Mouse (Mus musculus): ENCODE measurements at regions not wholly inside any gene's neighbourhood (a gene's known extent, or its start where the extent isn't known, plus 50 kb on each side); places are given as distances from the start of the nearest gene placed in this dataset.

- WGBS, result 2% methylated on average over 22 of the region's 22 CpGs
- no peak overlapping the region for H3K27ac ChIP-seq (ENCODE audit: low read depth, low read length)
- H3K4me2 ChIP-seq (replicated peaks; ENCODE audit: low read depth), result peak overlapping the region; percentile 59
- no peak overlapping the region for H3K9ac ChIP-seq (ENCODE audit: low read depth, low read length)
- H3K4me1 ChIP-seq (replicated peaks; ENCODE audit: control insufficient read depth, insufficient read depth, low read length), result peaks cover 4% of the 10 kb centered on the region; the same call in 1 of the 2 replicates
- no peaks in the 10 kb centered on the region for H3K9me3 ChIP-seq (ENCODE audit: control insufficient read depth)
- 0 out of 2 replicates have a peak, but pooled peaks have one; percentile 47 for ATAC-seq
- peak overlapping the region; percentile 26 for H3K4me3 ChIP-seq (ENCODE audit: low read depth, low read length)
- peaks cover 54% of the 10 kb centered on the region for H3K27me3 ChIP-seq (replicated peaks; ENCODE audit: control insufficient read depth, insufficient read depth, low read length)
- no peaks in the 10 kb centered on the region for H3K36me3 ChIP-seq (ENCODE audit: control insufficient read depth, insufficient read depth)
- peak; percentile 42 for TF ChIP-seq CTCF (IDR thresholded peaks at IDR 0.05; ENCODE audit: low read depth)
Observed at GRCm38 (mm10) chr3:118431031-118431723, 130.8 kb upstream of the Dpyd start.

GRCm38 (mm10) chr3:118433441-118434021 lies 128.4 kb upstream of the Dpyd start:
- Histone ChIP-seq H3K36me3 (ENCODE audit: control insufficient read depth, insufficient read depth) (no peaks in the 10 kb centered on the region), H3K4me2 (replicated peaks; ENCODE audit: low read depth) (peak overlapping the region; percentile 70), H3K9me3 (ENCODE audit: control insufficient read depth) (no peaks in the 10 kb centered on the region), H3K27me3 (replicated peaks; ENCODE audit: control insufficient read depth, insufficient read depth, low read length) (peaks cover 54% of the 10 kb centered on the region), H3K4me1 (replicated peaks; ENCODE audit: control insufficient read depth, insufficient read depth, low read length) (peaks cover 4% of the 10 kb centered on the region; the same call in 1 of the 2 replicates), H3K9ac (ENCODE audit: low read depth, low read length) (no peak overlapping the region), H3K27ac (ENCODE audit: low read depth, low read length) (no peak overlapping the region), H3K4me3 (ENCODE audit: low read depth, low read length) (peak overlapping the region; percentile 43)
- no peak for ATAC-seq
- no peak for TF ChIP-seq CTCF (IDR thresholded peaks at IDR 0.05; ENCODE audit: low read depth)
- 1% methylated on average over 31 of the region's 31 CpGs for WGBS

GRCm38 (mm10) chr3:118434311-118434710 lies 127.6 kb upstream of the Dpyd start:
- no peak overlapping the region for H3K27ac ChIP-seq (ENCODE audit: low read depth, low read length)
- H3K4me3 ChIP-seq (ENCODE audit: low read depth, low read length), result peak overlapping the region; percentile 43
- peak overlapping the region; percentile 70 for H3K4me2 ChIP-seq (replicated peaks; ENCODE audit: low read depth)
- no peaks in the 10 kb centered on the region for H3K36me3 ChIP-seq (ENCODE audit: control insufficient read depth, insufficient read depth)
- peaks cover 4% of the 10 kb centered on the region; the same call in 1 of the 2 replicates for H3K4me1 ChIP-seq (replicated peaks; ENCODE audit: control insufficient read depth, insufficient read depth, low read length)
- no peaks in the 10 kb centered on the region for H3K9me3 ChIP-seq (ENCODE audit: control insufficient read depth)
- no peak for ATAC-seq
- no peak overlapping the region for H3K9ac ChIP-seq (ENCODE audit: low read depth, low read length)
- peaks cover 54% of the 10 kb centered on the region for H3K27me3 ChIP-seq (replicated peaks; ENCODE audit: control insufficient read depth, insufficient read depth, low read length)
- no peak for TF ChIP-seq CTCF (IDR thresholded peaks at IDR 0.05; ENCODE audit: low read depth)
- 2% methylated on average over 17 of the region's 17 CpGs for WGBS

GRCm38 (mm10) chr3:118434847-118435246 lies 127.1 kb upstream of the Dpyd start:
- Histone ChIP-seq H3K4me1 (replicated peaks; ENCODE audit: control insufficient read depth, insufficient read depth, low read length) (peaks cover 4% of the 10 kb centered on the region; the same call in 1 of the 2 replicates), H3K27ac (ENCODE audit: low read depth, low read length) (no peak overlapping the region), H3K36me3 (ENCODE audit: control insufficient read depth, insufficient read depth) (no peaks in the 10 kb centered on the region), H3K9me3 (ENCODE audit: control insufficient read depth) (no peaks in the 10 kb centered on the region), H3K4me2 (replicated peaks; ENCODE audit: low read depth) (peak overlapping the region; percentile 70), H3K27me3 (replicated peaks; ENCODE audit: control insufficient read depth, insufficient read depth, low read length) (peaks cover 52% of the 10 kb centered on the region), H3K9ac (ENCODE audit: low read depth, low read length) (no peak overlapping the region), H3K4me3 (ENCODE audit: low read depth, low read length) (peak overlapping the region; percentile 43)
- TF ChIP-seq CTCF (IDR thresholded peaks at IDR 0.05; ENCODE audit: low read depth), result no peak
- 5% methylated on average over 13 of the region's 13 CpGs for WGBS
- no peak for ATAC-seq

GRCm38 (mm10) chr3:118435248-118435647 lies 126.7 kb upstream of the Dpyd start:
- no peak for TF ChIP-seq CTCF (IDR thresholded peaks at IDR 0.05; ENCODE audit: low read depth)
- no peaks in the 10 kb centered on the region for H3K36me3 ChIP-seq (ENCODE audit: control insufficient read depth, insufficient read depth)
- H3K27ac ChIP-seq (ENCODE audit: low read depth, low read length), result no peak overlapping the region
- no peaks in the 10 kb centered on the region for H3K9me3 ChIP-seq (ENCODE audit: control insufficient read depth)
- H3K4me1 ChIP-seq (replicated peaks; ENCODE audit: control insufficient read depth, insufficient read depth, low read length), result peaks cover 2% of the 10 kb centered on the region; the same call in 1 of the 2 replicates
- WGBS, result 13% methylated on average over 9 of the region's 9 CpGs
- H3K4me3 ChIP-seq (ENCODE audit: low read depth, low read length), result peak overlapping the region; percentile 43; the same call in 1 of the 2 replicates
- ATAC-seq, result no peak
- no peak overlapping the region for H3K9ac ChIP-seq (ENCODE audit: low read depth, low read length)
- H3K27me3 ChIP-seq (replicated peaks; ENCODE audit: control insufficient read depth, insufficient read depth, low read length), result peaks cover 49% of the 10 kb centered on the region
- peak overlapping the region; percentile 70; the same call in 1 of the 2 replicates for H3K4me2 ChIP-seq (replicated peaks; ENCODE audit: low read depth)

- no peak for ATAC-seq
- no peak for TF ChIP-seq CTCF (IDR thresholded peaks at IDR 0.05; ENCODE audit: low read depth)
- Histone ChIP-seq H3K9ac (ENCODE audit: low read depth, low read length) (no peak overlapping the region), H3K4me2 (replicated peaks; ENCODE audit: low read depth) (no peak overlapping the region), H3K27ac (ENCODE audit: low read depth, low read length) (no peak overlapping the region), H3K4me3 (ENCODE audit: low read depth, low read length) (no peak overlapping the region), H3K27me3 (replicated peaks; ENCODE audit: control insufficient read depth, insufficient read depth, low read length) (no peaks in the 10 kb centered on the region), H3K36me3 (ENCODE audit: control insufficient read depth, insufficient read depth) (no peaks in the 10 kb centered on the region), H3K9me3 (ENCODE audit: control insufficient read depth) (no peaks in the 10 kb centered on the region), H3K4me1 (replicated peaks; ENCODE audit: control insufficient read depth, insufficient read depth, low read length) (no peaks in the 10 kb centered on the region)
- WGBS, result 50% methylated on average over 8 of the region's 8 CpGs
Observed at GRCm38 (mm10) chr3:118443742-118444332, 118.1 kb upstream of the Dpyd start.

Measured in intestine, postnatal 0 days (tissue).